Mouse (Mus musculus): Measurements from ENCODE around the gene Mycbp2.

Gene Mycbp2

GRCm38 (mm10) chr14:103346729-103347505 lies at the start of gene Mycbp2:
TSS of gene Mycbp2 (minus strand) at chr14:103346814.
- DNase-seq (ENCODE audit: low read depth in 1 of 2, low spot score in 2 of 2): peak; percentile 88 to 92

- DNase-seq (ENCODE audit: low read depth in 1 of 2, low spot score in 2 of 2): no peak
Observed at GRCm38 (mm10) chr14:103392391-103392790, 45.8 kb upstream of the Mycbp2 start.

GRCm38 (mm10) chr14:103387431-103387830 lies 40.8 kb upstream of the Mycbp2 start:
- DNase-seq (ENCODE audit: low read depth in 1 of 2, low spot score in 2 of 2): no peak

DNA sequence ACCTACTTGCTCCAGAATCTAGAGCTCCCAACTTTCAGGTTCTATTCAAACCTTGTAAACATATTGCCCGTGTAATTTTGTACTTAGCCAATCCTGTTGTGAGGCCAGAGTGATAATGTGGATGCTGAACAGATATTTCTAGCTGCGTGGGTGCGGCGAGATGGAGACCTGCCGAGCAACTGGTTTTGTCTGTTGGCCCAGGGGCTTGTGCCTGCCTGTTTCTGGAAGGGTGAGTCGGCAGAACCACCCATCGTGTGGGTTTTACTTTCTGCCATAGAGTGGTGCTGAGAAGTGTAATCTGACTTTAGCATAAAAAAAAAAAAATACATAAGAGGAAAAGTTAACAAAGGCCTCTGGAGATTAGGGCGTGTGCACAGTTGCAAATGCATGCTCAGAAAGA lies 40.3 kb upstream of the Mycbp2 start:
- DNase-seq (ENCODE audit: low read depth in 1 of 2, low spot score in 2 of 2): no peak

DNA sequence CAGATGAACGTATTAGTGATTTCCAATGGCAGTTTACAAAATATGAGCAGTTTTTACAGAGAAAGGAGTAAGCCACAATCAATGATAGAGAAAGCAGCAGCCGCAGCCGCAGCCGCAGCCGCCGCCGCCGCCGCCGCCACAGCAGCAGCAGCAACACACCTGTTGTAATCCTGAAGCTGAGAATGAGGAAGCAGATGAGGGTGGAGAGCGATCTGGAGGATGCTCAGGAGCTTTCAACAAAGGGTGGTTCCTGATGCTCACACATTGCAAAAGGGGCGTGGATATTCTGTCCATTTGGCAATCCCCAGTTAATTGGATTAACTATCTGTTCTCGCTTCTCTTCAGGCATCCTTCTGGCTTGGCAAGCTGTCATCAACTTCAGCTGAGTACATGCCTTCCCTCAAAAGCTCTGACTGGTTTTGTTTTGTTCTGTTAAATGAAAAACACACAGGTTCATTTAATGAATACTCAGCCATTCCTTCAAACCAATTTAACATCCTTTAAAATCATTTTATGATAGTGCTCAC lies 38.5 kb upstream of the Mycbp2 start:
- DNase-seq (ENCODE audit: low read depth in 1 of 2, low spot score in 2 of 2): no peak

GRCm38 (mm10) chr14:103378703-103379102 lies 32.1 kb upstream of the Mycbp2 start:
- DNase-seq (ENCODE audit: low read depth in 1 of 2, low spot score in 2 of 2): no peak

- no peak for DNase-seq (ENCODE audit: low read depth in 1 of 2, low spot score in 2 of 2)
Observed at GRCm38 (mm10) chr14:103376765-103377164, 30.2 kb upstream of the Mycbp2 start.

DNA sequence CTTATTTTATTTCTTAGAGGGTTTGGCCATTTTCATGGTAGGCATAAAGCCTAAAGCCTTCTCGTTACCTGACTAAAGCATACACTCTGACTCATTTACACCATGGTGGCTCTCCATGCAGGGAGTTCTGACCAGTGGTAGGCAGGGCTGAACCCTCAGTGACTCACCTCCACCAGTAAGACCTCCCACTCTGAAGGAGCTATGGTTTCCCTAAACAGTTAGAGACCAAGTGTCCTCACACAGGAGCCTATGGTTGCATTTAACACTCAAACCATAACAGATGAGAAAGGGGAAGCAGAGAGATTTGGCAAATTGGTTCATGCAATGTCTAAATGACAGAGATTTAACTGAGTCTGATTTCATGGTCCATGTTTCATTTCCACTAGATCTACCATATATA lies 28.9 kb upstream of the Mycbp2 start:
- no peak for DNase-seq (ENCODE audit: low read depth in 1 of 2, low spot score in 2 of 2)

DNA sequence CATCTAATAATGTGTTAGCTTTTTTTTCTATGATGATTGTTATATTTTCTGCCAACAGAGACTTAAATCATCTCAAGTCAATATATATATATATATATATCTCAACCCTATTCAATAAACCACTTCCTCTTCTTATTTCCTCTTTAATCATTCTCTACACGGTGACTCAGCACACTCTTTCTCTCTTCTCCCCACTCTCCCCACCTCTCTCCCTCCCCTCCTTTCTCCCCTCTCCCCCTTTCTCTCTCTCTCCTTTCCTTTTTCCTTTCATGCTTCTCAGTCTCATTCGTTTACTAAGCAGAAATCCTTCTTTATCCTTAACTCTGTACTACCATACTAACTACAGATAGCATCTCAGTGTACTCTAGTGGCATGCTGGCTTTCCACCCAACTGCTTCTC lies 16.6 kb upstream of the Mycbp2 start:
- DNase-seq (ENCODE audit: low read depth in 1 of 2, low spot score in 2 of 2): no peak

DNA sequence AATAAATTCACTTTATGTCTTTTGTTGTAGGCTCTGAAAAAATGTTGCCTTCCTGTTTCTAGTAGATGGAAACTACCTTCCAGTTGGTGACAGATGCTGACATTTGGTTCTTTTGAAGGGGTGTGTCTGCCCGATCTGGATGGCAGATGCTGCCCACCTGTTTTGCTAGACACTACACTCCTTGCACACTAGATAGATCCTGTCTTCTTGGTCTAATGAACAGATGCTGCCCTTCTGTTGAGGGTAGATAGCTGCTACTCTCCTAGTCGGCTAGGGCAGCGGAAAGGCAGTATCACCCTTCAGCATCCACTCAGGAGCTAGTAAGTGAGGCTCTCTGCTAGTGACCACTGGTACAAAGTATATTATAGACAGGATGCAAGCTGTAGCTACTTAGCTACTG lies 9.5 kb upstream of the Mycbp2 start:
- DNase-seq (ENCODE audit: low read depth in 1 of 2, low spot score in 2 of 2): no peak

DNA sequence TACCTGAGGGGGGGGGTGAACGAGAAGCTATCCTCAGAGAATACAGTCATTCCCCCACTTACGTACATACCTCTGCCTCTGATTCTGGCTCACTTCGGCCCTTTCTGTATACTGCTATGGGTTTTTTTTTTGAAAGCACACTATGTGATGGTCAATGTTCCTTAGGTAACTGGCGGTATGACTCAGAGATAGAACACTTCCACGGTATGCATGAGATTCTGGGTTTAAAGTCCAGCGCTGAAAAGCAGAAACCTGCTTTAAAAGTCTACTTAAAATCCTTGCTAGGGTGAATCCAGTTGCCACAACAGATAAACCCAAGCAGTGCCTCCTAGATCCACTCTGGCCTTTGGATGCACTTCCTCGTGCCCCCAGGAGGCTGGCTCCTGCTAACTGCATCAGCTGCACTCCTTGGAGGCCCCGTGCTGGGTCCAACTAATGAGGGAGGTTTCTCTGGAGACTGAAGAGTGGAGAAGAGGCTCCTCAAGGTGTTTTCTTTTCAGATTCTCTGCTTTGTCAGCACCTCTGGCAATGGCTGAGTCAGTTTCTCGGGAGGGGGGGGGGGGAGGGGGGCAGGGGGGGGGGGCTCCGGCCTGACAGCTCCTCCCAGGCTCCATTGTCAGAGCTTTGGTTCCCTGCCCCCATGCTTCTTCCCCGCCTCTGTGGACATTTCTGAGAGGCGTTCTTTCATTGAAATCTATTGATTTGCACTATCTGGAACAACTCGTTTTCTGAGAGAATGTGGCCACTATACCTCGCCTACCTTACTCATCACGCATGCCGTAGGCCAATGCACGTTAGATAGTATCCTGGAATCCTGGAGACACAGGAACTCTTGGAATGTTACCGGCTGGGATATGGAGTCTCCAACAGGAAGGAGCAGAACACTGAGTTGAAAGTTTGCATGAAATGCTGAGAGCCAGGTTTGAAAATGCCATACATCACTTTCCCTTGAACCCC lies 8.1 kb upstream of the Mycbp2 start:
- DNase-seq (ENCODE audit: low read depth in 1 of 2, low spot score in 2 of 2): no peak

DNA sequence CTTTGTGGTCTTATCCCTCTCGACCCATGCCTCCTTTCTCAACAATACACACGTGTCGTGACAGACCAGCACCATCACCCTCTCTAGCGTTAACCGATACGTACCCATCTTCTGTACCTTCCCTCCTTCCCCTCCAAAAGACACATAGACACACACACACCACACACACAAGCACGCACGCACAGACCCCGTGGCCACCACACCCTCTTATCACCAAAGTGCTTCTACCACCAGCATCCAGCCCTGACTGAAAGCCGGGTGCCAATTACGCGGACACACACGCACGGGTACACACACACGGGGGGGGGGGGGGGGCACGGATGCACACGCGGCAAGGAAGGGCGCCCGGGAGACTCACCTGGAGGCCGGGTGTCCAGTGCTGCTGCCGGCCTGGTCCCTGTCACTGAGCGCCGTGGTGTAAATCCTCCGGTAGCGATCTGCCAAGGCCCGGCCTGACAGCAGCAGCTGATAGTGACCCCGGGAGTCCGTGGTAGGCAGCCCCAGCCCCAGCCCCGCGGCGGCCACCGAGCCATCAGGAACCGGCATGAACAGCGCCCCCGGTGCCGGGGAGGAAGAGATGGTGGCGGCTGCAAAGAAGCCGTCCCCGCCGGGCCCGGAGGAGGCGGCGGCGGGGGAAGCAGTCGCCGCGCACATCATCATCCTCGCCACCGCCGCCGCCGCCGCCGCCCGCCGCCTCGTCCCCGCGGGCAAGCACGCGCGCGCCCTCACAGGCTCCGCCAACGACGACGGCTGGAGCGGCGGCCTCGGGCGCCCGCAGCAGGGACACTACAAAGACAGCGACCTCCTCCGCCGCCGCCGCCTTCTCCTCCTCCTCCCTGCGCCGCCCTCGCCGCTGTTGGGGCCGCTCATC lies 521 bp downstream of the Mycbp2 start:
- DNase-seq (ENCODE audit: low read depth in 1 of 2, low spot score in 2 of 2): no peak

- no peak for DNase-seq (ENCODE audit: low read depth in 1 of 2, low spot score in 2 of 2)
Observed at GRCm38 (mm10) chr14:103345486-103345857, 1.1 kb downstream of the Mycbp2 start.

GRCm38 (mm10) chr14:103345011-103345410 lies 1.6 kb downstream of the Mycbp2 start:
- DNase-seq (ENCODE audit: low read depth in 1 of 2, low spot score in 2 of 2): no peak

DNA sequence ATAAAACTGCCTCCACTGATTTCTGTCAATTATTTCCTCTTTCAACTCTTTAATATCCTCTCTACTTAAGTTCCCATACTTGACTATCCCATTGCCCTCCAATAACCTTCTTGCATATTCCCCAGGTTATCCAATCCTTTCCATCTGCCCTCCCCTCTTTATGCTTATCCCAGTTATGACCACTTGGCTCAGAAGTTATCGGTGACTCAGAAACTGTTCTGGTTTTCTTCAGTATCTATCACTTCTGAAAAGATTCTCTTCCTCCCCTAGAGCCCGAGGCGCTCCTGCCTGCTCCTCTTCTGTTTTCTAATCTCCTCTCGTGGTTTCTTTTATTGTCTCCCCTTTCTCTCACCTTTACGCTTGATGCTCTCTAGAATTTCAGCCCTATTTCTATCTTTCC lies 2.8 kb downstream of the Mycbp2 start:
- no peak for DNase-seq (ENCODE audit: low read depth in 1 of 2, low spot score in 2 of 2)

DNA sequence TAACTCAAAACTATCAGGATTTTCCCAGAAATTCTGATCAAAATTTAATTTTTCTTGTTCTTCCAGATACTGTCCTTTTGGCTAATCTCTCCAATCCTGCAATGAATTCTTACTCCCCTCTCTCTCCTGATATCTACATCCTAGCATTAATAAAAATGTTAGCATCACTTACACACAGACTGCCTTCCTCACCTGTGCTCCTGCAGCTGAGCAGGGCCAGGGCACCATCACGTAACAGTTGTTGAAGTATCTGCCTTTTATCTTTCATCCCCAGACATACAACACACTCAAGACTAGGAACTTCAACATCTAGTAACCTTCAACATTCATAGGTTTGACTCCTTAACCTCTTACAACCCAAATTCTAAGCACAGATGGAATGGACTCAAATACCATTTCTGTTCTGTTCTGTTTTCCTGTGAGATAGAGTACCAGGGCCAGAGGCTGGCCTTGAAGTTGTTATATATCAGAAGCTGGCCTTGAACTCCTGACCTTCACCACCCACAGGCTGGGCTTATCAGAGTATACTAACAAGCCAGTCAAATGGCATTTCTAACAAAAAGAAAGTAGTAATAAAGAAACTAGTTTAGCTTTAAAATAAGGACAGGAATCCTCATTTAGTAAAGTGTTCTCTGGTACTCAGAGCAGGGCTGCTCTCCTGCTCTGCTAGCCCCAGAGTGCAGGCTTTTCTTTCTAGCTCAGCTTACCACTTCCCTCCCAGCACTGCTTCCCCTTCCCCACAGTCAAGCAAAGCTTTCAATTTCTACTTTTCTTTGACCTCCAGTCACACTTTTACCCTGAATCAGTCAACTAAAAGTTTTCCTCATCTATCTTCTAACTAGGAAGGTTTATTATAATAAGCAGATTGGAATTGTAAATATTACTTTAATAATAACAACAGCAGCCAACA lies 5.0 kb downstream of the Mycbp2 start:
- DNase-seq (ENCODE audit: low read depth in 1 of 2, low spot score in 2 of 2): no peak

GRCm38 (mm10) chr14:103312926-103313325 lies 33.7 kb downstream of the Mycbp2 start:
- no peak for DNase-seq (ENCODE audit: low read depth in 1 of 2, low spot score in 2 of 2)

GRCm38 (mm10) chr14:103296227-103296626 lies 50.4 kb downstream of the Mycbp2 start:
- no peak for DNase-seq (ENCODE audit: low read depth in 1 of 2, low spot score in 2 of 2)

DNA sequence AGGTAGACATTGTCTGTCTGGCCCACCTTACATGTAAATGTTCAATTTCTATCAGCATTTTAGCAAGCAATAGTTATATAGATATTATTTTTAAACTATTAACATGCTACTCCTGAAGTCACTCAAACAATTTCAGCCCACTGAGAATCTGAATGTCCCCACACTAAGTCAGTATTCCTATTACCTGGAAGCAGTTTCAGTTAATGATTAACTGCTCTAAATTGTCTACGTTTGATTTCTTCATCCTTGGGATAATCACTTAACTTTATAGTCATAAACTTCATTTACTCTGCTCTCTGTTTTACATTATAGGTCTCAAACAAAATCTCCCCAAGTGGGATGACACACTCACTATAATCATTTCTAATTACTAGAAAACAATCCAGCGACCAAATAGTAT lies 60.0 kb downstream of the Mycbp2 start:
- no peak for DNase-seq (ENCODE audit: low read depth in 1 of 2, low spot score in 2 of 2)

DNA sequence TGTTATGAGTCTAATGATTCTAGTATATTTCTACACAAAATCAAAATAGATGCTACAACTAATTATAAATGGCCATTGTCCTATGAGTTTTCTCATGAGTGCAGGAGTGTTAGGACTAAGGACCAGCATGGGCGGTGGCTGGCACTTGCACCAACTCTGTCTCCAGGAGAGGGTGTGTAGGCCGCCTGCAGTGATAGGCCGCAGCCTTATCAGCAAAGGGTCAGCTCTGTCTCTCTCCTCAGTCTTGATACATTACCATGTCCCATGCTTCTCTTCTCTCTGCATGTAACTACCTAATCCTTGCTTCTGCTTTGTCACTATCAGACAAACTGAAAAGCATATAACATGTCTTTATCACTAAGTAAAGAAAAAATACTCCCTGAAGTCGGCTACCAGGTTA lies 69.9 kb downstream of the Mycbp2 start:
- DNase-seq (ENCODE audit: low read depth in 1 of 2, low spot score in 2 of 2): no peak
